13 mouse cellular contexts compared by ENCODE assay signal in genomic region chr7:130838658-130839025, GRCm38 (mm10). TPM values are rescaled to one million over a fixed set of nuclear protein-coding genes. Genes with fewer than 3 reads are reported as not detected.
DNase-seq lines count a peak whose midpoint lies in the region; ATAC-seq lines count a peak whose summit lies in the region.
"Had no signal": no experiment of that assay in that cellular context is flagged by ENCODE, and none has a peak within 500 bp of the region (broad histone marks: within the 10 kb centered on the region; RNA-seq: fewer than 3 reads in every experiment).

No protein-coding gene starts in this region.

- no peak overlapping the region for H3K9ac ChIP-seq in hindbrain, embryonic 16.5 days (ENCODE audit: low read depth, low read length)
- no peak overlapping the region for H3K9ac ChIP-seq in midbrain, embryonic 15.5 days
- H3K9ac ChIP-seq in hindbrain, embryonic 11.5 days (ENCODE audit: low read depth, low read length) = no peak overlapping the region
- H3K9ac ChIP-seq in midbrain, embryonic 14.5 days (replicated peaks; ENCODE audit: low read length) = no peak overlapping the region

- H3K9me3 ChIP-seq in hindbrain, embryonic 10.5 days = no peaks in the 10 kb centered on the region
- H3K9me3 ChIP-seq in hindbrain, embryonic 16.5 days (ENCODE audit: control insufficient read depth, low read length) = no peaks in the 10 kb centered on the region
- H3K9me3 ChIP-seq in midbrain, embryonic 10.5 days (replicated peaks) = no peaks in the 10 kb centered on the region
- H3K9me3 ChIP-seq in midbrain, embryonic 15.5 days = no peaks in the 10 kb centered on the region
- H3K9me3 ChIP-seq in hindbrain, embryonic 11.5 days (ENCODE audit: control insufficient read depth, low read length) = no peaks in the 10 kb centered on the region
- H3K9me3 ChIP-seq in midbrain, embryonic 14.5 days (ENCODE audit: control insufficient read depth, low read length) = no peaks in the 10 kb centered on the region
- H3K9me3 ChIP-seq: limb, embryonic 12.5 days had no signal

- peak overlapping the region; percentile 85 for H3K27ac ChIP-seq in hindbrain, embryonic 10.5 days
- H3K27ac ChIP-seq in hindbrain, embryonic 16.5 days (ENCODE audit: low read depth, low read length) = no peak overlapping the region
- peak overlapping the region; percentile 86 for H3K27ac ChIP-seq in midbrain, embryonic 10.5 days (replicated peaks)
- H3K27ac ChIP-seq in midbrain, embryonic 15.5 days = no peak overlapping the region
- peak overlapping the region; percentile 54 for H3K27ac ChIP-seq in hindbrain, embryonic 11.5 days (ENCODE audit: low read depth, low read length)
- H3K27ac ChIP-seq in midbrain, embryonic 14.5 days (replicated peaks; ENCODE audit: low read depth, low read length) = peak overlapping the region; percentile 66; the same call in 1 of the 2 replicates
- H3K27ac ChIP-seq: limb, embryonic 12.5 days; macrophage had no signal

- no peak overlapping the region for H3K4me2 ChIP-seq in hindbrain, embryonic 16.5 days (ENCODE audit: low read length)
- no peak overlapping the region for H3K4me2 ChIP-seq in midbrain, embryonic 15.5 days
- H3K4me2 ChIP-seq in hindbrain, embryonic 11.5 days (replicated peaks; ENCODE audit: low read depth, low read length) = no peak overlapping the region
- H3K4me2 ChIP-seq in midbrain, embryonic 14.5 days (ENCODE audit: low read length) = no peak overlapping the region
- H3K4me2 ChIP-seq: limb, embryonic 12.5 days had no signal

- no peaks in the 10 kb centered on the region for H3K36me3 ChIP-seq in hindbrain, embryonic 10.5 days
- no peaks in the 10 kb centered on the region for H3K36me3 ChIP-seq in hindbrain, embryonic 16.5 days (ENCODE audit: control insufficient read depth, insufficient read depth, low read length)
- H3K36me3 ChIP-seq in midbrain, embryonic 10.5 days = no peaks in the 10 kb centered on the region
- no peaks in the 10 kb centered on the region for H3K36me3 ChIP-seq in midbrain, embryonic 15.5 days (replicated peaks)
- H3K36me3 ChIP-seq in hindbrain, embryonic 11.5 days (ENCODE audit: control insufficient read depth, insufficient read depth, low read length) = no peaks in the 10 kb centered on the region
- H3K36me3 ChIP-seq in midbrain, embryonic 14.5 days (ENCODE audit: control insufficient read depth, insufficient read depth, low read length) = no peaks in the 10 kb centered on the region
- H3K36me3 ChIP-seq: limb, embryonic 12.5 days had no signal

- H3K4me1 ChIP-seq in hindbrain, embryonic 10.5 days (replicated peaks) = peaks cover 59% of the 10 kb centered on the region
- H3K4me1 ChIP-seq in hindbrain, embryonic 16.5 days (ENCODE audit: control insufficient read depth, insufficient read depth, low read depth, low read length) = peaks cover 25% of the 10 kb centered on the region
- peaks cover 61% of the 10 kb centered on the region for H3K4me1 ChIP-seq in midbrain, embryonic 10.5 days
- peaks cover 28% of the 10 kb centered on the region for H3K4me1 ChIP-seq in midbrain, embryonic 15.5 days
- peaks cover 4% of the 10 kb centered on the region; the same call in 1 of the 2 replicates for H3K4me1 ChIP-seq in hindbrain, embryonic 11.5 days (replicated peaks; ENCODE audit: control insufficient read depth, insufficient read depth, low read length)
- peaks cover 25% of the 10 kb centered on the region for H3K4me1 ChIP-seq in midbrain, embryonic 14.5 days (ENCODE audit: control insufficient read depth, insufficient read depth, low read length)

- peaks cover 39% of the 10 kb centered on the region for H3K27me3 ChIP-seq in hindbrain, embryonic 10.5 days (ENCODE audit: insufficient read depth, poor library complexity, severe bottlenecking)
- no peaks in the 10 kb centered on the region for H3K27me3 ChIP-seq in hindbrain, embryonic 16.5 days (replicated peaks; ENCODE audit: control insufficient read depth, insufficient read depth, low read length)
- peaks cover 45% of the 10 kb centered on the region for H3K27me3 ChIP-seq in midbrain, embryonic 10.5 days (ENCODE audit: low read depth, poor library complexity, severe bottlenecking)
- H3K27me3 ChIP-seq in midbrain, embryonic 15.5 days (replicated peaks) = no peaks in the 10 kb centered on the region
- H3K27me3 ChIP-seq in hindbrain, embryonic 11.5 days (ENCODE audit: control insufficient read depth, insufficient read depth, low read length) = no peaks in the 10 kb centered on the region; the same call in 1 of the 2 replicates
- 0 out of 2 replicates have a peak, but pooled peaks cover 2% of the 10 kb centered on the region for H3K27me3 ChIP-seq in midbrain, embryonic 14.5 days (ENCODE audit: control insufficient read depth, insufficient read depth, low read length)

- no peak for ATAC-seq in hindbrain, embryonic 16.5 days
- no peak for ATAC-seq in midbrain, embryonic 15.5 days (replicated peaks)
- no peak for ATAC-seq in hindbrain, embryonic 11.5 days (ENCODE audit: low FRiP score)
- no peak for ATAC-seq in midbrain, embryonic 14.5 days (ENCODE audit: low FRiP score, low TSS enrichment)

- 57% methylated on average over 3 of the region's 3 CpGs for WGBS in hindbrain, embryonic 10.5 days
- 44% methylated on average over 3 of the region's 3 CpGs for WGBS in hindbrain, embryonic 16.5 days
- 52% methylated on average over 3 of the region's 3 CpGs for WGBS in midbrain, embryonic 10.5 days
- 45% methylated on average over 3 of the region's 3 CpGs for WGBS in midbrain, embryonic 15.5 days
- WGBS in hindbrain, embryonic 11.5 days = 59% methylated on average over 3 of the region's 3 CpGs
- WGBS in midbrain, embryonic 14.5 days = 48% methylated on average over 3 of the region's 3 CpGs

- H3K4me3 ChIP-seq in hindbrain, embryonic 10.5 days = no peak overlapping the region
- H3K4me3 ChIP-seq in hindbrain, embryonic 16.5 days (ENCODE audit: low read length) = no peak overlapping the region
- H3K4me3 ChIP-seq in midbrain, embryonic 10.5 days = no peak overlapping the region
- no peak overlapping the region for H3K4me3 ChIP-seq in midbrain, embryonic 15.5 days
- no peak overlapping the region for H3K4me3 ChIP-seq in hindbrain, embryonic 11.5 days (ENCODE audit: low read depth, low read length)
- no peak overlapping the region for H3K4me3 ChIP-seq in midbrain, embryonic 14.5 days (replicated peaks; ENCODE audit: low read depth, low read length)
- H3K4me3 ChIP-seq: limb, embryonic 12.5 days had no signal

- DNase-seq in hindbrain, embryonic 10.5 days (ENCODE audit: low spot score) = no peak
- DNase-seq in midbrain, embryonic 10.5 days (ENCODE audit: low spot score) = no peak
- no peak for DNase-seq in hindbrain, embryonic 11.5 days (ENCODE audit: low spot score)
- DNase-seq in midbrain, embryonic 14.5 days = no peak
- DNase-seq in gastrocnemius, adult 18-20 months (ENCODE audit: low spot score) = no peak
- no peak for DNase-seq in thymus, postnatal 25 days
- DNase-seq: adrenal gland, adult 2 months; gastrocnemius, postnatal 14 days; lung, adult 18-20 months had no signal

RNA-seq across cellular contexts. Expression of gene Plekha1, which starts 26.9 kb away (rescaled TPM):
- 39.5 and 47.8 TPM in 2 replicates for polyA plus RNA-seq in hindbrain, embryonic 10.5 days (2016; fragmentation: Nextera tagmentation; extraction: Ambion mirVana)
- polyA plus RNA-seq in hindbrain, embryonic 16.5 days (2015; fragmentation: Nextera tagmentation; extraction: Ambion mirVana) = 59.0 and 60.4 TPM in 2 replicates
- polyA plus RNA-seq in midbrain, embryonic 10.5 days (2016; fragmentation: Nextera tagmentation; extraction: Ambion mirVana) = 49.9 and 50.9 TPM in 2 replicates
- 63.7 and 72.9 TPM in 2 replicates for polyA plus RNA-seq in midbrain, embryonic 15.5 days (2015; fragmentation: Nextera tagmentation; extraction: Ambion mirVana)
- polyA plus RNA-seq in hindbrain, embryonic 11.5 days (2014; fragmentation: Nextera tagmentation; extraction: Ambion mirVana) = 39.8 and 50.1 TPM in 2 replicates
- 65.1 and 77.7 TPM in 2 replicates for polyA plus RNA-seq in midbrain, embryonic 14.5 days (2014; fragmentation: Nextera tagmentation; extraction: Ambion mirVana)
- total RNA-seq in gastrocnemius, adult 18-20 months (2021) = 10 to 100 TPM; 27.6 to 29.3 TPM

Comparison
In these comparisons a context has a peak if more than half of its experiments do, and no peak if none do; other contexts are left out.
1. H3K27ac ChIP-seq: peak in hindbrain, embryonic 10.5 days (single experiment), midbrain, embryonic 10.5 days (single experiment), hindbrain, embryonic 11.5 days (single experiment) and midbrain, embryonic 14.5 days (single experiment); none in hindbrain, embryonic 16.5 days (single experiment) and midbrain, embryonic 15.5 days (single experiment).